Mouse (Mus musculus) MEL (cell line): ENCODE results near the gene Ints14. TPM values are rescaled to one million over a fixed set of nuclear protein-coding genes. Genes with fewer than 3 reads are reported as not detected.
A peak's percentile ranks its signal among the peaks of the same experiment; 100 is the strongest.

ENCODE experiments used
- DNase-seq: peaks from one replicate; pipeline ENCODE4 v3.0.0; 2011; ENCODE audit warnings: low read depth, low spot score
- H3K27ac ChIP-seq: 2 replicates; pipeline ENCODE4 v1.5.1; 2012; ENCODE audit warnings: low read depth, mild to moderate bottlenecking, control low read depth, low read length, moderate library complexity; ENCODE audit not compliant: control insufficient read depth
- H3K27me3 ChIP-seq, 2 experiments: fragments of 150-350 bp in 1 of 2; sonication (generic) in 1 of 2; 2 replicates each; pipeline ENCODE4 v1.6.1; 2012; ENCODE audit warnings: low read length in 2 of 2, mild to moderate bottlenecking in 2 of 2, improper control_type of control experiment in 1 of 2, moderate library complexity in 1 of 2; ENCODE audit not compliant: insufficient read depth in 2 of 2, control insufficient read depth in 1 of 2
- H3K36me3 ChIP-seq, 2 experiments: 2 replicates each; pipeline ENCODE4 v1.6.1; 2012 to 2014; ENCODE audit warnings: low read length in 2 of 2, improper control_type of control experiment in 1 of 2, inconsistent platforms in 1 of 2, mild to moderate bottlenecking in 1 of 2; ENCODE audit not compliant: insufficient read depth in 2 of 2, control insufficient read depth in 1 of 2
- H3K4me1 ChIP-seq, 2 experiments: fragments of 150-350 bp in 1 of 2; sonication (generic) in 1 of 2; 2 replicates each; pipeline ENCODE4 v1.6.1; 2012; ENCODE audit warnings: low read length in 2 of 2, improper control_type of control experiment in 1 of 2, mild to moderate bottlenecking in 1 of 2; ENCODE audit not compliant: insufficient read depth in 2 of 2, control insufficient read depth in 1 of 2
- H3K4me3 ChIP-seq, 2 experiments: fragments of 150-350 bp in 1 of 2; sonication (generic) in 1 of 2; 2 replicates each; pipeline ENCODE4 v1.5.1; 2012; ENCODE audit warnings: low read depth in 2 of 2, low read length in 2 of 2, mild to moderate bottlenecking in 2 of 2, moderate library complexity in 2 of 2, control low read depth in 1 of 2, improper control_type of control experiment in 1 of 2; ENCODE audit not compliant: control insufficient read depth in 1 of 2, insufficient read depth in 1 of 2
- H3K79me2 ChIP-seq: 2 replicates; pipeline ENCODE4 v1.6.1; 2012; ENCODE audit warnings: mild to moderate bottlenecking, low read length, moderate library complexity; ENCODE audit not compliant: control insufficient read depth, poor library complexity, insufficient read depth
- H3K9ac ChIP-seq: 2 replicates; pipeline ENCODE4 v1.6.1; 2012; ENCODE audit warnings: low read depth, mild to moderate bottlenecking, control low read depth, low read length, moderate library complexity; ENCODE audit not compliant: control insufficient read depth, poor library complexity, severe bottlenecking
- H3K9me3 ChIP-seq: fragments of 150-350 bp; sonication (generic); replicated peaks from 2 replicates; pipeline ENCODE4 v1.6.1; 2012; ENCODE audit warnings: mild to moderate bottlenecking, low read length, improper control_type of control experiment, moderate library complexity; ENCODE audit not compliant: insufficient read depth
- BHLHE40 ChIP-seq: IDR thresholded peaks from 2 replicates; pipeline ENCODE4 v1.6.1; 2012; ENCODE audit warnings: low read depth, mild to moderate bottlenecking, inconsistent platforms, low read length, improper control_type of control experiment, borderline replicate concordance
- E2F4 ChIP-seq: IDR thresholded peaks from 2 replicates; pipeline ENCODE4 v1.6.1; 2011; ENCODE audit warnings: low read depth, low read length, improper control_type of control experiment, borderline replicate concordance
- EP300 ChIP-seq, 2 experiments: IDR thresholded peaks; 2 replicates each; pipeline ENCODE4 v1.6.1; 2011; ENCODE audit warnings: improper control_type of control experiment in 2 of 2, low read length in 2 of 2, low read depth in 1 of 2, mild to moderate bottlenecking in 1 of 2
- ETS1 ChIP-seq: IDR thresholded peaks from 2 replicates; pipeline ENCODE4 v1.6.1; 2012; ENCODE audit warnings: low read depth, mild to moderate bottlenecking, inconsistent platforms, low read length, improper control_type of control experiment, moderate library complexity
- GATA1 ChIP-seq: IDR thresholded peaks from 2 replicates; pipeline ENCODE4 v1.6.1; 2011; ENCODE audit warnings: low read depth, low read length, improper control_type of control experiment
- JUND ChIP-seq: IDR thresholded peaks from 2 replicates; pipeline ENCODE4 v1.6.1; 2011; ENCODE audit warnings: low read depth, mild to moderate bottlenecking, improper control_type of control experiment, low read length
- MAFK ChIP-seq: IDR thresholded peaks from 2 replicates; pipeline ENCODE4 v1.6.1; 2011; ENCODE audit warnings: low read depth, mild to moderate bottlenecking, low read length, improper control_type of control experiment, borderline replicate concordance
- MAX ChIP-seq: IDR thresholded peaks from 2 replicates; pipeline ENCODE4 v1.6.1; 2011; ENCODE audit warnings: low read length, improper control_type of control experiment
- MEF2A ChIP-seq: IDR thresholded peaks from 2 replicates; pipeline ENCODE4 v1.6.1; 2014; ENCODE audit warnings: low read depth, mild to moderate bottlenecking, inconsistent platforms, low read length, improper control_type of control experiment; ENCODE audit not compliant: poor library complexity, insufficient replicate concordance, severe bottlenecking; ENCODE audit errors: extremely low read depth
- MXI1 ChIP-seq: IDR thresholded peaks from 2 replicates; pipeline ENCODE4 v1.6.1; 2011; ENCODE audit warnings: mild to moderate bottlenecking, low read depth, low read length, improper control_type of control experiment
- MYB ChIP-seq: IDR thresholded peaks from 2 replicates; pipeline ENCODE4 v1.6.1; 2011; ENCODE audit warnings: mild to moderate bottlenecking, low read depth, low read length, improper control_type of control experiment
- MYC ChIP-seq: IDR thresholded peaks from 2 replicates; pipeline ENCODE4 v1.6.1; 2011; ENCODE audit warnings: low read depth, mild to moderate bottlenecking, low read length, improper control_type of control experiment, moderate library complexity
- NELFE ChIP-seq: IDR thresholded peaks from 2 replicates; pipeline ENCODE4 v1.6.1; 2011; ENCODE audit warnings: low read depth, low read length, improper control_type of control experiment
- NRF1 ChIP-seq: IDR thresholded peaks from 2 replicates; pipeline ENCODE4 v1.6.1; 2014; ENCODE audit warnings: low read depth, mild to moderate bottlenecking, inconsistent platforms, low read length, improper control_type of control experiment, moderate library complexity; ENCODE audit not compliant: poor library complexity, insufficient read depth, severe bottlenecking
- POLR2A ChIP-seq, 2 experiments: IDR thresholded peaks; 2 replicates each; pipeline ENCODE4 v1.6.1; 2011 to 2012; ENCODE audit warnings: low read length in 2 of 2, mild to moderate bottlenecking in 2 of 2, control low read depth in 1 of 2, improper control_type of control experiment in 1 of 2, low read depth in 1 of 2, moderate library complexity in 1 of 2; ENCODE audit not compliant: control insufficient read depth in 1 of 2, insufficient read depth in 1 of 2, poor library complexity in 1 of 2
- SIN3A ChIP-seq: IDR thresholded peaks from 2 replicates; pipeline ENCODE4 v1.6.1; 2012; ENCODE audit warnings: low read length, improper control_type of control experiment, inconsistent platforms
- TAL1 ChIP-seq: IDR thresholded peaks from 2 replicates; pipeline ENCODE4 v1.6.1; 2012; ENCODE audit warnings: mild to moderate bottlenecking, inconsistent platforms, low read length, moderate library complexity, mixed read lengths
- TBP ChIP-seq: IDR thresholded peaks from 2 replicates; pipeline ENCODE4 v1.8.0; 2011; ENCODE audit warnings: low read depth, low read length, improper control_type of control experiment
- TCF12 ChIP-seq: IDR thresholded peaks from 2 replicates; pipeline ENCODE4 v1.6.1; 2014; ENCODE audit warnings: low read depth, mild to moderate bottlenecking, inconsistent platforms, low read length, improper control_type of control experiment, moderate library complexity
- UBTF ChIP-seq: IDR thresholded peaks from 2 replicates; pipeline ENCODE4 v1.6.1; 2012; ENCODE audit warnings: low read depth, mild to moderate bottlenecking, inconsistent platforms, low read length, improper control_type of control experiment, moderate library complexity, borderline replicate concordance; ENCODE audit not compliant: insufficient read depth
- USF1 ChIP-seq: IDR thresholded peaks from 2 replicates; pipeline ENCODE4 v1.6.1; 2014; ENCODE audit warnings: low read depth, mild to moderate bottlenecking, inconsistent platforms, low read length, improper control_type of control experiment, moderate library complexity
- USF2 ChIP-seq, 2 experiments: IDR thresholded peaks; 2 replicates each; pipeline ENCODE4 v1.6.1; 2011 to 2012; ENCODE audit warnings: improper control_type of control experiment in 2 of 2, low read length in 2 of 2, borderline replicate concordance in 1 of 2, inconsistent platforms in 1 of 2, low read depth in 1 of 2, mild to moderate bottlenecking in 1 of 2; ENCODE audit not compliant: insufficient read depth in 1 of 2
- ZMIZ1 ChIP-seq: IDR thresholded peaks from 2 replicates; pipeline ENCODE4 v1.6.1; 2012; ENCODE audit warnings: low read depth, mild to moderate bottlenecking, inconsistent platforms, low read length, improper control_type of control experiment, moderate library complexity
- ZNF384 ChIP-seq: IDR thresholded peaks from 2 replicates; pipeline ENCODE4 v1.6.1; 2012; ENCODE audit warnings: low read depth, mild to moderate bottlenecking, inconsistent platforms, low read length, improper control_type of control experiment
- polyA plus RNA-seq, 2 experiments: library from polyadenylated mRNA; stranded (reverse) in 1 of 2; unstranded in 1 of 2; fragments of >175 nt in 1 of 2; fragments of >200 nt in 1 of 2; gene quantifications; 2 replicates each; pipeline versions ENCODE4 v1.2.1 to v1.2.4; 2012; ENCODE audit warnings: low replicate concordance in 2 of 2, low read depth in 1 of 2; ENCODE audit not compliant: insufficient read length in 2 of 2, insufficient read depth in 1 of 2, missing spikeins in 1 of 2
- total RNA-seq: library from RNA; depleted of rRNA; stranded (reverse); fragments of 300-350 nt; gene quantifications from 2 replicates; pipeline ENCODE4 v1.2.3, GENCODE M21; 2012

Gene Ints14
- total and polyA plus RNA-seq, 3 experiments: 37.9 to 54.1 TPM; not detected in 1

- H3K27ac ChIP-seq: peak overlapping the region; percentile 67
- peaks cover 26 to 45% of the 10 kb centered on the region in 2 experiments for H3K4me1 ChIP-seq
- H3K36me3 ChIP-seq: peaks cover 0 to 52% of the 10 kb centered on the region in 2 experiments; a peak in 2 of 4 replicates
Observed at GRCm38 (mm10) chr9:65018588-65019121, 58.0 kb downstream of the Ints14 start.

GRCm38 (mm10) chr9:65019146-65019545, 58.4 kb downstream of the Ints14 start:
- peaks cover 0 to 52% of the 10 kb centered on the region in 2 experiments; a peak in 2 of 4 replicates for H3K36me3 ChIP-seq
- no peaks in the 10 kb centered on the region for H3K27me3 ChIP-seq
- DNase-seq: no peak
- TF ChIP-seq MEF2A: no peak
- TF ChIP-seq MAFK: no peak
- no peak for TF ChIP-seq GATA1
- no peak for TF ChIP-seq MXI1
- no peak for TF ChIP-seq BHLHE40
- TF ChIP-seq EP300 (IDR thresholded peaks at IDR 0.05; ENCODE audit: low read depth in 1 of 2, low read length in 2 of 2): no peak
- no peak for TF ChIP-seq NELFE
- no peak for TF ChIP-seq USF1
- TF ChIP-seq E2F4: no peak
- no peak for TF ChIP-seq MYC
- no peak for TF ChIP-seq ETS1
- peaks cover 53% of the 10 kb centered on the region for H3K79me2 ChIP-seq
- H3K27ac ChIP-seq: peak overlapping the region; percentile 67
- peaks cover 26 to 45% of the 10 kb centered on the region in 2 experiments for H3K4me1 ChIP-seq
- no peaks in the 10 kb centered on the region for H3K9me3 ChIP-seq
- H3K9ac ChIP-seq: peak overlapping the region; percentile 21; the same call in 1 of the 2 replicates
- peak overlapping the region; percentile 6 to 76; a peak in 3 of 4 replicates for H3K4me3 ChIP-seq

More at GRCm38 (mm10) chr9:65018588-65019121, 58.0 kb downstream of the Ints14 start:
- Histone ChIP-seq H3K79me2 (peaks cover 53% of the 10 kb centered on the region), H3K9me3 (no peaks in the 10 kb centered on the region), H3K9ac (no peak overlapping the region; the same call in 1 of the 2 replicates), H3K27me3 (no peaks in the 10 kb centered on the region), H3K4me3 (peak overlapping the region in 1 of 2 experiments; percentile 6; a peak in 2 of 4 replicates)
- DNase-seq: peak; percentile 81
- TF ChIP-seq EP300 (IDR thresholded peaks at IDR 0.05; ENCODE audit: low read depth in 1 of 2, low read length in 2 of 2): peak; percentile 55 to 71; a peak in 3 of 4 replicates
- no peak for TF ChIP-seq E2F4
- TF ChIP-seq ETS1: peak; percentile 82
- peak; percentile 85 for TF ChIP-seq TBP
- no peak for TF ChIP-seq USF2 (IDR thresholded peaks at IDR 0.05; ENCODE audit: borderline replicate concordance in 1 of 2, insufficient read depth in 1 of 2, low read depth in 1 of 2, low read length in 2 of 2)
- peak in 1 of 2 experiments; percentile 48; a peak in 2 of 4 replicates for TF ChIP-seq POLR2A (IDR thresholded peaks at IDR 0.05; ENCODE audit: control insufficient read depth in 1 of 2, insufficient read depth in 1 of 2, low read depth in 1 of 2, low read length in 2 of 2, poor library complexity in 1 of 2)
- TF ChIP-seq MYC: peak; percentile 63; the same call in 1 of the 2 replicates
- TF ChIP-seq USF1: no peak
- 0 out of 2 replicates have a peak, but pooled peaks have one; percentile 26 for TF ChIP-seq NELFE
- TF ChIP-seq SIN3A: peak; percentile 69
- TF ChIP-seq GATA1: peak; percentile 87
- TF ChIP-seq JUND: 0 out of 2 replicates have a peak, but pooled peaks have one; percentile 41
- 0 out of 2 replicates have a peak, but pooled peaks have one; percentile 2 for TF ChIP-seq MAX
- peak; percentile 32; the same call in 1 of the 2 replicates for TF ChIP-seq ZNF384
- 0 out of 2 replicates have a peak, but pooled peaks have one; percentile 25 for TF ChIP-seq MAFK
- 0 out of 2 replicates have a peak, but pooled peaks have one; percentile 20 for TF ChIP-seq TCF12
- TF ChIP-seq TAL1: peak; percentile 68
- TF ChIP-seq MXI1: peak; percentile 31; the same call in 1 of the 2 replicates
- no peak for TF ChIP-seq UBTF
- TF ChIP-seq MYB: no peak
- TF ChIP-seq ZMIZ1: no peak
- no peak for TF ChIP-seq NRF1
